Mouse (Mus musculus) heart, postnatal 0 days (tissue): ENCODE results near the gene Ttll3. TPM values are rescaled to one million over a fixed set of nuclear protein-coding genes. Genes with fewer than 3 reads are reported as not detected.

ENCODE experiments used
- ATAC-seq: fragments of 200-750 bp; cut with Nextera tagmentation; 2 replicates; pipeline ENCODE4 v1.8.0; 2017; ENCODE audit warnings: low read depth, moderate number of reproducible peaks, moderate library complexity; ENCODE audit not compliant: insufficient read depth
- DNase-seq: peaks from one replicate; pipeline ENCODE4 v3.0.0-alpha.2; 2016; ENCODE audit warnings: low spot score
- H3K27ac ChIP-seq: fragments of 300-500 bp; sonication (generic); 2 replicates; pipeline ENCODE4 v1.5.1; 2014; ENCODE audit warnings: low read depth, mild to moderate bottlenecking
- H3K27me3 ChIP-seq: fragments of 300-500 bp; sonication (generic); 2 replicates; pipeline ENCODE4 v1.6.1; 2014; ENCODE audit warnings: low read length, mixed read lengths; ENCODE audit not compliant: control insufficient read depth, insufficient read depth
- H3K36me3 ChIP-seq: fragments of 300-500 bp; sonication (generic); replicated peaks from 2 replicates; pipeline ENCODE4 v1.6.1; 2014; ENCODE audit warnings: low read length, mixed read lengths; ENCODE audit not compliant: control insufficient read depth, insufficient read depth
- H3K4me1 ChIP-seq: fragments of 300-500 bp; sonication (generic); 2 replicates; pipeline ENCODE4 v1.6.1; 2014; ENCODE audit warnings: antibody characterized with exemption; ENCODE audit not compliant: control insufficient read depth, insufficient read depth
- H3K4me2 ChIP-seq: fragments of 300-500 bp; sonication (generic); 2 replicates; pipeline ENCODE4 v1.6.1; 2014; ENCODE audit warnings: low read depth, mild to moderate bottlenecking, low read length, moderate library complexity
- H3K4me3 ChIP-seq: fragments of 300-500 bp; sonication (generic); 2 replicates; pipeline ENCODE4 v1.5.1; 2014; ENCODE audit warnings: low read depth, low read length
- H3K9ac ChIP-seq: fragments of 300-500 bp; sonication (generic); replicated peaks from 2 replicates; pipeline ENCODE4 v1.6.1; 2014; ENCODE audit warnings: low read depth, low read length, mixed read lengths
- H3K9me3 ChIP-seq: fragments of 300-500 bp; sonication (generic); replicated peaks from 2 replicates; pipeline ENCODE4 v1.6.1; 2016; ENCODE audit warnings: low read length; ENCODE audit not compliant: control insufficient read depth
- CTCF ChIP-seq: IDR thresholded peaks from 2 replicates; pipeline ENCODE4 v1.5.1; 2016; ENCODE audit warnings: antibody characterized with exemption, control low read depth, low read depth
- EP300 ChIP-seq: IDR thresholded peaks from 2 replicates; pipeline ENCODE4 v1.6.1; 2016; ENCODE audit warnings: antibody characterized with exemption, low read depth
- WGBS: fragments of 180-500 bp; shearing (Covaris S2); extraction: QIAGEN DNeasy Blood & Tissue Kit; methylation state at CpG from one replicate; pipeline ENCODE4 v1.1.7; 2014; 5-methylcytosine and 5-hydroxymethylcytosine counted together
- polyA plus RNA-seq: library from polyadenylated mRNA; unstranded; fragments of >200 nt; fragmentation: Nextera tagmentation; extraction: Ambion mirVana; gene quantifications from 2 replicates; pipeline ENCODE4 v1.2.1, GENCODE M21; 2015
- total RNA-seq: library from RNA; depleted of rRNA; stranded (reverse); fragments of >200 nt; gene quantifications from 2 replicates; pipeline ENCODE4 v1.2.3, GENCODE M21; 2014; ENCODE audit warnings: low replicate concordance

Ttll3 gene
- total and polyA plus RNA-seq, 2 experiments from 2014 or later, result 0.64 to 10.4 TPM

- no peak for DNase-seq
- no peak overlapping the region for H3K4me3 ChIP-seq
- H3K27ac ChIP-seq, result no peak overlapping the region
- TF ChIP-seq CTCF, result no peak
- no peak for ATAC-seq
- no peaks in the 10 kb centered on the region for H3K27me3 ChIP-seq
- H3K9me3 ChIP-seq, result no peaks in the 10 kb centered on the region
- no peaks in the 10 kb centered on the region for H3K36me3 ChIP-seq
- 56% methylated on average over 12 of the region's 12 CpGs for WGBS
- no peak overlapping the region for H3K9ac ChIP-seq
- peaks cover 8% of the 10 kb centered on the region; the same call in 1 of the 2 replicates for H3K4me1 ChIP-seq
- no peak overlapping the region for H3K4me2 ChIP-seq
Measured at GRCm38 (mm10) chr6:113438721-113439430, 49.8 kb downstream of the Ttll3 start.

- DNase-seq, result no peak
- no peak overlapping the region for H3K9ac ChIP-seq
Measured at GRCm38 (mm10) chr6:113440686-113441085, 51.6 kb downstream of the Ttll3 start.

GRCm38 (mm10) chr6:113441147-113441680 lies 52.2 kb downstream of the Ttll3 start:
- Histone ChIP-seq H3K4me2 (no peak overlapping the region), H3K4me3 (no peak overlapping the region), H3K9me3 (no peaks in the 10 kb centered on the region), H3K27ac (no peak overlapping the region), H3K4me1 (peaks cover 8% of the 10 kb centered on the region; the same call in 1 of the 2 replicates), H3K36me3 (peaks cover 3% of the 10 kb centered on the region; the same call in 1 of the 2 replicates), H3K9ac (no peak overlapping the region), H3K27me3 (no peaks in the 10 kb centered on the region)
- DNase-seq (peak; percentile 66), ATAC-seq (peak; percentile 22; the same call in 1 of the 2 replicates)
- WGBS, result 56% methylated on average over 7 of the region's 7 CpGs
- TF ChIP-seq CTCF, result peak; percentile 91
- TF ChIP-seq EP300, result no peak

More at GRCm38 (mm10) chr6:113440686-113441085, 51.6 kb downstream of the Ttll3 start:
- peaks cover 8% of the 10 kb centered on the region; the same call in 1 of the 2 replicates for H3K4me1 ChIP-seq
- TF ChIP-seq CTCF (no peak), EP300 (no peak)
- H3K4me2 ChIP-seq, result no peak overlapping the region
- H3K9me3 ChIP-seq, result no peaks in the 10 kb centered on the region
- H3K27me3 ChIP-seq, result no peaks in the 10 kb centered on the region
- peaks cover 3% of the 10 kb centered on the region; the same call in 1 of the 2 replicates for H3K36me3 ChIP-seq
- H3K4me3 ChIP-seq, result no peak overlapping the region
- no peak overlapping the region for H3K27ac ChIP-seq
- 77% methylated on average over 3 of the region's 3 CpGs for WGBS
- no peak for ATAC-seq

GRCm38 (mm10) chr6:113442087-113442441 lies 53.0 kb downstream of the Ttll3 start:
- WGBS, result 38% methylated on average over 9 of the region's 9 CpGs
- Histone ChIP-seq H3K9ac (peak overlapping the region; percentile 94), H3K36me3 (peaks cover 9% of the 10 kb centered on the region), H3K9me3 (no peaks in the 10 kb centered on the region), H3K4me3 (peak overlapping the region; percentile 93), H3K27me3 (no peaks in the 10 kb centered on the region), H3K4me1 (peaks cover 8% of the 10 kb centered on the region; the same call in 1 of the 2 replicates), H3K27ac (peak overlapping the region; percentile 30; the same call in 1 of the 2 replicates), H3K4me2 (peak overlapping the region; percentile 98)
- peak; percentile 24 for ATAC-seq
- DNase-seq, result no peak
- no peak for TF ChIP-seq CTCF
- TF ChIP-seq EP300, result no peak

GRCm38 (mm10) chr6:113442442-113443090 lies 53.5 kb downstream of the Ttll3 start, which contains the start of gene Jagn1:
Jagn1 (plus strand) TSS chr6:113442569.
- peak within 1 kb of the TSS; percentile 63 for H3K27ac ChIP-seq
- 2% methylated on average over 45 of the region's 45 CpGs for WGBS
- no peaks in the 10 kb centered on the region for H3K9me3 ChIP-seq
- H3K4me3 ChIP-seq, result peak within 1 kb of the TSS; percentile 93
- peak within 1 kb of the TSS; percentile 98 for H3K4me2 ChIP-seq
- peaks cover 14% of the 10 kb centered on the region for H3K36me3 ChIP-seq
- peaks cover 8% of the 10 kb centered on the region; the same call in 1 of the 2 replicates for H3K4me1 ChIP-seq
- no peaks in the 10 kb centered on the region for H3K27me3 ChIP-seq
- TF ChIP-seq CTCF, result no peak
- no peak for TF ChIP-seq EP300
- peak; percentile 93 for DNase-seq
- peak within 1 kb of the TSS; percentile 94 for H3K9ac ChIP-seq
- peak; percentile 91 for ATAC-seq
